Mouse (Mus musculus): Measurements from ENCODE around the gene Odr4. TPM values are rescaled to one million over a fixed set of nuclear protein-coding genes. Genes with fewer than 3 reads are reported as not detected.

Odr4 gene
- total RNA-seq (2021) = 10 to 100 TPM; 36.2 to 46.1 TPM
- long read RNA-seq, experiment 1, transcript Odr4-205 (14 exons, 3,273 nt) = major isoform, 13 of 44 reads
- long read RNA-seq, experiment 1, partial matches to known transcripts = 3 of 44 reads
- long read RNA-seq, experiment 1, other reads (novel, unspliced or antisense) = 28 of 44 reads
- long read RNA-seq, experiment 2, transcript Odr4-205 (14 exons, 3,273 nt) = major isoform, 15 of 41 reads
- long read RNA-seq, experiment 2, partial matches to known transcripts = 4 of 41 reads
- long read RNA-seq, experiment 2, other reads (novel, unspliced or antisense) = 21 of 41 reads

- DNase-seq (ENCODE audit: low spot score in 2 of 2) = peak; percentile 99
- intact Hi-C loops (cut with DNase I) = loop anchor here (5.0 kb wide), 1 partner anchor 954 kb away; no protein-coding TSS in a partner anchor
Observed at GRCm38 (mm10) chr1:150392638-150393487, at the start of gene Odr4, which contains the start of gene Tpr. Gene Odr4 (minus strand): TSS chr1:150393080. Gene Tpr (plus strand): TSS chr1:150392838.

- intact Hi-C loops (cut with DNase I) = loop anchor here (5.0 kb wide), 1 partner anchor 916 kb away; no protein-coding TSS in a partner anchor
Observed at GRCm38 (mm10) chr1:150441731-150442130, 48.9 kb upstream of the Odr4 start.

GRCm38 (mm10) chr1:150438641-150439040 is 45.8 kb upstream of the Odr4 start:
- intact Hi-C loops (cut with DNase I) = loop anchor here (5.0 to 10.0 kb wide), 2 partner anchors 36 to 1006 kb away; no protein-coding TSS in a partner anchor

More at GRCm38 (mm10) chr1:150441731-150442130, 48.9 kb upstream of the Odr4 start:
- no peak for DNase-seq (ENCODE audit: low spot score in 2 of 2)

GRCm38 (mm10) chr1:150426216-150426615 is 33.3 kb upstream of the Odr4 start:
- DNase-seq (ENCODE audit: low spot score in 2 of 2) = no peak
- intact Hi-C loops (cut with DNase I) = no loop called here

More at GRCm38 (mm10) chr1:150438641-150439040, 45.8 kb upstream of the Odr4 start:
- DNase-seq (ENCODE audit: low spot score in 2 of 2) = no peak

GRCm38 (mm10) chr1:150425665-150426064 is 32.8 kb upstream of the Odr4 start:
- DNase-seq (ENCODE audit: low spot score in 2 of 2) = no peak
- intact Hi-C loops (cut with DNase I) = no loop called here

GRCm38 (mm10) chr1:150418426-150418825 is 25.5 kb upstream of the Odr4 start:
- intact Hi-C loops (cut with DNase I) = no loop called here
- no peak for DNase-seq (ENCODE audit: low spot score in 2 of 2)

- DNase-seq (ENCODE audit: low spot score in 2 of 2) = no peak
- intact Hi-C loops (cut with DNase I) = no loop called here
Observed at GRCm38 (mm10) chr1:150416006-150416405, 23.1 kb upstream of the Odr4 start.

- intact Hi-C loops (cut with DNase I) = loop anchor here (5.0 kb wide), 1 partner anchor 37 kb away; no protein-coding TSS in a partner anchor
- no peak for DNase-seq (ENCODE audit: low spot score in 2 of 2)
Observed at GRCm38 (mm10) chr1:150409996-150410395, 17.1 kb upstream of the Odr4 start.

- no peak for DNase-seq (ENCODE audit: low spot score in 2 of 2)
- intact Hi-C loops (cut with DNase I) = no loop called here
Observed at GRCm38 (mm10) chr1:150407285-150407684, 14.4 kb upstream of the Odr4 start.

GRCm38 (mm10) chr1:150404555-150404954 is 11.7 kb upstream of the Odr4 start:
- intact Hi-C loops (cut with DNase I) = loop anchor here (5.0 kb wide), 1 partner anchor 33 kb away; no protein-coding TSS in a partner anchor
- no peak for DNase-seq (ENCODE audit: low spot score in 2 of 2)

GRCm38 (mm10) chr1:150403914-150404313 is 11.0 kb upstream of the Odr4 start:
- DNase-seq (ENCODE audit: low spot score in 2 of 2) = no peak
- intact Hi-C loops (cut with DNase I) = loop anchor here (5.0 kb wide), 1 partner anchor 33 kb away; no protein-coding TSS in a partner anchor

GRCm38 (mm10) chr1:150396001-150396400 is 3.1 kb upstream of the Odr4 start:
- DNase-seq (ENCODE audit: low spot score in 2 of 2) = no peak
- intact Hi-C loops (cut with DNase I) = no loop called here

- DNase-seq (ENCODE audit: low spot score in 2 of 2) = no peak
- intact Hi-C loops (cut with DNase I) = loop anchor here (5.0 kb wide), 1 partner anchor 954 kb away; no protein-coding TSS in a partner anchor
Observed at GRCm38 (mm10) chr1:150393488-150393852, 590 bp upstream of the Odr4 start.

GRCm38 (mm10) chr1:150391931-150392637 is 796 bp downstream of the Odr4 start:
- no peak for DNase-seq (ENCODE audit: low spot score in 2 of 2)
- intact Hi-C loops (cut with DNase I) = loop anchor here (5.0 kb wide), 1 partner anchor 955 kb away; no protein-coding TSS in a partner anchor

- intact Hi-C loops (cut with DNase I) = loop anchor here (5.0 kb wide), 1 partner anchor 958 kb away; no protein-coding TSS in a partner anchor
- no peak for DNase-seq (ENCODE audit: low spot score in 2 of 2)
Observed at GRCm38 (mm10) chr1:150389390-150390129, 3.3 kb downstream of the Odr4 start.

- intact Hi-C loops (cut with DNase I) = no loop called here
- no peak for DNase-seq (ENCODE audit: low spot score in 2 of 2)
Observed at GRCm38 (mm10) chr1:150387572-150387971, 5.3 kb downstream of the Odr4 start.

GRCm38 (mm10) chr1:150384138-150384537 is 8.7 kb downstream of the Odr4 start:
- intact Hi-C loops (cut with DNase I) = no loop called here
- DNase-seq (ENCODE audit: low spot score in 2 of 2) = no peak

GRCm38 (mm10) chr1:150374247-150374646 is 18.6 kb downstream of the Odr4 start:
- no peak for DNase-seq (ENCODE audit: low spot score in 2 of 2)
- intact Hi-C loops (cut with DNase I) = loop anchor here (5.0 kb wide), 1 partner anchor 542 kb away; no protein-coding TSS in a partner anchor

All from left cerebral cortex, postnatal 14 days (tissue).